Mouse (Mus musculus): Measurements from ENCODE around the gene Ric1. TPM values are rescaled to one million over a fixed set of nuclear protein-coding genes. Genes with fewer than 3 reads are reported as not detected.

Ric1 gene
- total RNA-seq (2015; ENCODE audit: low replicate concordance), result 1.7 and 6.1 TPM in 2 replicates
- 4.6 and 4.7 TPM in 2 replicates for total RNA-seq (2017; ENCODE audit: low replicate concordance)

DNA sequence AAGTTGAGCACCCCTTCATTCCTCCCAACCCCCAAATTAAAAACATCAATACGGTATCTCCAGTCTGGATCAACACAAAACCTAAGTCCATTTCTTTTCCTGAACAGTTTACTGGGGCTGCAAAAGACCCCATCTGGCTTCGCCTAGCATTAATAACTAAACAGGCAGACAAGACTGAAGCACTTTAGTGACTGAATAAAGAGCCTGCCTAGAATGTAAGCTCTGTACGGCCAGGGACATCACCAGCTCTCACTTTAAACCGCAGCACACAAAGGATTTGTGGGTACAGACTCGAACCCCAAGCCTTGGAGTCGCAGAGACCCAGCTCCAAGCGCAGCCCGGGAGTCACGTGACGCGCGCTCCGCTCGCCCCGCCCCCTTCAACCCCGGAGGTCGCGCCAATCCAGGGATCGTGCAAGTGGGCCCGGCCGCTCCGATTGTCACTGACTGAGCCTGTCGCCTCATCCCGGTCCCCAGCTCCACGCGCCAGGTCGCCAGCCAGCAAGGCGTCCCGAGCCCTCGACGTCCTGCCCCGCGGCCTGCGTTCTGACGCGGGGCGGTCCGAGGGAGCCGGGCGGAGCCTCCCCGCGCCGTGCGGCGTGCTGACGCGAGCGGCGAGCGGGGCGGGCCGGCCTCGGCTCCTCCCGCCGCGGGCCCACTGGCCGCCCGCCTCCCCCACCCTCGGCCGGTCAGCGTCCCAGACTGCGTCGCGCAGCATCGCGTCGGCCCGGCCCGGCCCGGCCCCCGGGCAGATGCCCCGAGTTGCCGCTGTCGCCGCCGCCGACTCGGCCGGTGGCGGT lies at the start of gene Ric1:
Ric1 (plus strand) TSS at position 646 of the 799 bp plus-strand sequence.
- peak; percentile 96 for ATAC-seq (replicated peaks; ENCODE audit: low FRiP score, poor library complexity, severe bottlenecking)

DNA sequence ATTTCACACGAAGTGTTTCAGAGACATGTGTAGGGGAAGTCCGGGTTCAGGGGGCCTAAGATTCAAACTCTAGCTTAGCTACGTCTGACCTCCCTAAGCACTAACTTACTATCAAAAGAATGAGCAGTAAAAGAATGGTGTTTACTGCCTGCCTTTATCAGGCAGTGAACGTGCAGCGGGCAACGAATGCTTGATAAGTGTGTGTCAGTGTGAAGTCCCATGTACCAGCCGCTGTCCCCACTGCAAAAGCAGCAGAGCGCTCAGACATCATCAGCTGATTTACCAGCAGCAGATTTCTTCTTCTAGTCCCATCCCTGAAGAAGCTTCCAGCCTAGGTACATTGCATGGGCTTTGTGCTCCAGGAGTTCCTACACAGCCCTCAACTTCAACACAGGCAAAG lies 49.7 kb upstream of the Ric1 start:
- no peak for ATAC-seq (replicated peaks; ENCODE audit: low FRiP score, poor library complexity, severe bottlenecking)

DNA sequence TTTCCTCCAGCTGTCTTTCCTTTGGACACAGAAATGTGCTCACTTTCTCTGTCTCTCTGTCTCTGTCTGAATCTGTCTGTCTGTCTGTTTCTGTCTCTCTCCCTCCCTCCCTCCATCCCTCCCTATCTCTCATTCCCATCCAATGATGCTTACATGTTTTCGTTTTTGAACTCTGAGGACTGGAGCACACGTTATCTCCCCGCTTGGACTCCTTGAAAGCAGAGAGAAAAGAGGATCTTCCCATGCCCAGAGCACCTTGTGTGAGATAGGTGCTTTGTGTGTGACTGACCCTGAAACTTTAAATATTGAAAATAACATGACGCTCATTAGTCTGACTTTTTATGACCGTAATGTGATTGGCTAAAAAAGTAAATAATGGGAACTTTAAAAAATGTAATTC lies 49.1 kb upstream of the Ric1 start:
- no peak for ATAC-seq (replicated peaks; ENCODE audit: low FRiP score, poor library complexity, severe bottlenecking)

DNA sequence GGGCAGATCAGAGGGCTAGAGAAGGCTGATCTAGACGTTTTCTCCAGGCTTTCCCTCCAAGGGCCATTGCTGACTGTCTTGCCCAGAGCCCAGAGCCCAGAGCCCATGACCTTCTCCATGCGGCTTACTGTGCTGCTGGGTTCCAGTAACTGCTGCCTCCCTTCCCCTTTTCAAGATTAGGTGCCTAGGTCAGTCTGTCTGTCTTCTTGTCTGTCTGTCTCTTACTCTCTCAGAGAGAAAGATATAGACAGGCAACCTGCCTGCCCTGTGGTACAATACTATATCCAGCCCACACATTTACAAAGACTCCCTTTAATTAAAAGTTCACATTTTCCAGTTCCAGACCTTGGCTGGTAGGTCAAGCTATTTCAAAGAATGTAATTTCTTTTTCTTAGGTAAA lies 47.3 kb upstream of the Ric1 start:
- no peak for ATAC-seq (replicated peaks; ENCODE audit: low FRiP score, poor library complexity, severe bottlenecking)

DNA sequence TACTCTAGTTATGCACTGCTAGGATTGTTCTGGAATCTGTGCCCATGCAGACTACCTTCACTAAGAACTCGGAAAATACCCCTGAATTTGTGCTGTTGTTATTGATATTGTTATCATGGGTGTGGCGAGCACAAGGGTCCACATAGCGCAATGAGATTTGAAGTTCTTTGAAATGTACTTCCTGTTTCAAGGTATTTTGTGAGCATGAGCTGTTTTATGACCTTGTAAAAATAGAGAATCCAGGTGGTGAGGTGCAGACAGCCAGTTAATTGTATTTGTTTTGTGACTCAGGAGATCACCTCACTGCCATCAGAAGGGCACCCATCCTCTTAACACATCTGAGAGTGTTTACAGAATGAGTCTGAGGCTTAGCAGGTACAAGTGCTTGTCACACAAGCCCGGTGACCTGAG lies 46.9 kb upstream of the Ric1 start:
- no peak for ATAC-seq (replicated peaks; ENCODE audit: low FRiP score, poor library complexity, severe bottlenecking)

DNA sequence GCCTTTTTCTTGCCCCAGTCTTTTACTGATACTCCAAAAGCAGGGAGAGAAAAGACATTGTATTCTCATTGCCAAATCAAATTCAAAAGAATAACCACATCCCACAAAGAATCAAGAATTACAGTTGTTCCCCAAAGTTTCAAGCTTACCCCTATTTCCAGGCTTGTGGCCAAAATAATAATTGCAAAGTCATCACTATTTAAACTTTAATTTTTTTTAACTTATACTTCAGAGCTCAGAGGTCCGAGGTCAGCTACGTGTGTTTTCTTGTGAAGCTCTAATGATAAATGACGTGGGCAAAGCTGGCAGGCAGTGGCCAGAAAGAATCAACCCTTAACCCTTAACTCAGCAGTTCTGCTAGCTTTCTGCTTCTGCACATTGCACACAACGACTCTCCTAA lies 43.5 kb upstream of the Ric1 start:
- ATAC-seq (replicated peaks; ENCODE audit: low FRiP score, poor library complexity, severe bottlenecking), result no peak

DNA sequence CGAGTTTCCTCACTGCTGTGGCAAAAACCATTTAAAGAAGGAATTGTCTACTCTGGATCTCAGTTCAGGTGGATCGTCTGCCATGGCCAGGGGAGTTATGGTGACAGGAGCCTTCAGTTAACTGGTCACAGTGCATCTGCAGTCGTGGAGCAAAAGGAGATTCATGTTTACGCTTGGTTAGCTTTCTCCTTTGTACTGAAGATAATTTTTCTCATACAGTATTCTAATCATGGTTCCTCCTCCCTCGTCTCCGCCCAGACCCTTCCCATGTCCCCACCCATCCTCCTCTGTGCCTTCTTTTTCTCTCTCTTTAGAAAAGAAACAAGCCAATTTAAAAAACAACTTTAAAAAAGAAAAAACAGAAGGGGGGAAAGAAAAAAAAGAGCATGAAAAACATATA lies 40.5 kb upstream of the Ric1 start:
- no peak for ATAC-seq (replicated peaks; ENCODE audit: low FRiP score, poor library complexity, severe bottlenecking)

DNA sequence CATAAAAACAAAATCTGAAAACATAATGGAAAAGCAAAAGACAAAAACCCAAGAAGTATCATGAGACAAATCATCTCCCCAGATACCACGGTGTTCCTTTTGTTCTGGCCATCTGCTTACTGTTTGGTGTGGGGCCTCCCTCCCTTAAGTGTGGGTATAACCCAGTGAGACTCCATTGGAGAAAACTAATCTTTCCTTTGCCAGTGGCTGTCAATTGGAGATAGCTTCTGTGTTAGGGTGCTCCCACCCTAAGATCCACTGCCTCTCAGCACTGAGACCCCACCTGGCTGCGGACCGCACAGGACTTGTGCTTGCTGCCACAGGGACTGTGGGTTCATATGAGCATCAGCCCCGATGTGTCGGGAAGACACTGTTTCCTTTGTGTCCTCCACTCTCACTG lies 39.9 kb upstream of the Ric1 start:
- ATAC-seq (replicated peaks; ENCODE audit: low FRiP score, poor library complexity, severe bottlenecking), result no peak

DNA sequence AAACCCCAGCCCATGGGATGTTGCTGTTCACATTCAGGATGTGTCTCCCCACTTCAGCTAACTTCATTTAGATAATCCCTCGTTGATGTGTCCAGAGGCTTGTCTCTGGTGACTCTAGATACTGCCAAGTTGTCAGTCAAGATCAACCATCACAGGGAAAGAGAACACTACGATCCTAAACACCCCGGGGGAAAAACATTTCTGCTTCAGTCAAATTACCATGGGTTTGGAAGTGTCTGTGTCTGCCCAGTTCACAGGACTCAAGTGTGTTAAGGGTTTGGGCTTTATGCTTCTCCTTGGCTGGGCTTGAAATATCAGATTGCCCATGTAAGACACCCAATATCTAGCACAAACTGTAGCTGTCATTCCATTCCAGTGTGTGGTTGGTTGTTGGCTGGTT lies 39.4 kb upstream of the Ric1 start:
- no peak for ATAC-seq (replicated peaks; ENCODE audit: low FRiP score, poor library complexity, severe bottlenecking)

DNA sequence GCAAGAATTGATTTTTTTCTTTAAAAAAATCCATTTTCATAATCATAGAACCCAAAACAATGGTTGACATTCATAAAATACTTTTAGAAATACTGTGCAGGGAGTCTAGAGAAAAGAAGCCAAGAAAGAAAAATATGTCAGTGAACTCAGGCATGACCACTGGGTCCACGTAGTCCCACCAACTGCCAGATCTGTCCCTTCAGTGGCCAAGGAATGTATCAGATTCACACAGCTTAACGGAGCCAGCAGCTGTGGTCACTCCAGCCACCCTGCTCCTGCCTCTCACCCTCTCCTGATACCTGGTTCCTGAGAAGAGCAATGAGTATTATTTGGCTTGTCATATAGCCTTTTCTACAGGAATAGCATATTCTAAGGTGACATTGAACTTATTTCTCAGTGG lies 38.7 kb upstream of the Ric1 start:
- no peak for ATAC-seq (replicated peaks; ENCODE audit: low FRiP score, poor library complexity, severe bottlenecking)

DNA sequence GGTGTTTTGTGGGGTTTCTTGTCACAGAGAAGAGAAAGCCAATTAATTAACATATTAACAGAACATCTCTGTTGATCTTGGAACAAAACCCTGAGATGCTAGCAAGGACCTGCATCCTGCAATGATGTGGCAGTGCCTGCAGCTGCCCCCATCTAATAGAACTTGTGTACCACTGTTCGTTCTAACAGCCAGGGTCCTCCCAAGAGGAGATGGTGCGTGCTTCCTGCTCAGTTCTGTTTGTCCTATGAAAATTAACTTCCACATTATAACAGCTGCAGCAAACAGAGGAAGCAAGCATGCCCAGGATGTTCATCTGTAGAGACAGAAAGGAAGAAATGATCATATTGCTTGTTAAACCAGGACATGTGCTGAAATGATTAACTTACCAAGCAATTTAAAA lies 37.5 kb upstream of the Ric1 start:
- ATAC-seq (replicated peaks; ENCODE audit: low FRiP score, poor library complexity, severe bottlenecking), result no peak

DNA sequence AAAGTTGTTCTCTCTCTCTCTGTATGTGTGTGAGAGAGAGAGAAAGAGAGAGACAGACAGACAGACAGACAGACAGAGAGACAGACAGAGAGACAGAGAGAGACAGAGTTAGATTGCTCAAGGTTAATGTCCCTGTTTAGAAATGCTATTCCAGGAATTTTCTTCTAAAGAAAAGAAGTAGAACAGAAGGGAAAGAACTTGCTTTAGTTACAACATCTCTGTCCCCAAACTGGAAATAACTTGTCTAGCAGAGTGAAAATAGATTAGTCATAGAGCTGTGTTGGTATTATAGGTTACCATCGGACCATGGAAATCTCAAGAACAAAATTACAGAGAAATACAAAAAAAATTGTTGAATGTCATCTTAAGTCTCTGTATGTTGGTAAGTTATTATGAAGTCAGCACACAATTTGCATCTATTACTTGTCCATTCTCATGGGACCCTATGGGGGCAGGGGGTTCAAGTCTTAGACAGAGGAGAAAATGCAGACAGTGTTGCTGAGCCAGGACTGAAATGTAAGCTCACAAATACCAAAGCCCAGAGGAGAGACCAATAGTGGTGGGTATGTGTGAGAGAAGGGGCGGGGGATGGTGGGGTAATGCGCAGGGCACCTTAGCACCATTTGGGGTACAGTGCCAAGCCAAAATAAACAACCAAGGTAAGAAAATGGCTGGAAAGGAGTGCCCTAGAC lies 36.7 kb upstream of the Ric1 start:
- no peak for ATAC-seq (replicated peaks; ENCODE audit: low FRiP score, poor library complexity, severe bottlenecking)

DNA sequence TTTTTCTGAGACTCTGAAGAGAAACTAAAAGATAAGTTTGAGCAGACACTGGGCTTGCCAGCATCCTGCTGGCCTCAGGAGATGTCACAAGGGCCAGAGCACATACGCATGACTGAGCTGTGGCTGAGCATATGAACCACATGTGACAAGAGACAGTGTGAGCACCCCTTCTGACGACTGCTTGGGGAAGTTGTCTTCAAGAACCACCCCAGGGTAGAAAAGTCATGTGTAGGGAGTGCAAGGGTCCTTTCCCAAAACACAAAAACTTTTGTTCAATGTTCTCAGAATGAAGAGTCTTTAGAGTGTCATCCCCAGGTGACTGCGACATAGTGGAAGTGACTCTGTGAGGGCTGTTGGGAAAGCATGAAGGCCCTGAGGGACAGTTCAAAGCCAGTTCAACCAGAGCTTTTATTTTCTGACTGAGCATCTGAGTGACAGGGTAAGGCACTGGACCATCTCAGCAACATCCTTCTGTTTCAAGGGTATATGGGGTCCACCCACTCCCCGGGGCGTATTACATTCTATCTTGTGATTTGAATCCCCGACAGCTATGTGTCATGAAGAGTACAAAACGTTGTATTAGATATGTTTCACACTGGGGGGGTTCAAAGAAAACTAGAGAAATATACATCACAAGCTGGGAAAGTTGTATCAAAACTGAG lies 35.4 kb upstream of the Ric1 start:
- no peak for ATAC-seq (replicated peaks; ENCODE audit: low FRiP score, poor library complexity, severe bottlenecking)

DNA sequence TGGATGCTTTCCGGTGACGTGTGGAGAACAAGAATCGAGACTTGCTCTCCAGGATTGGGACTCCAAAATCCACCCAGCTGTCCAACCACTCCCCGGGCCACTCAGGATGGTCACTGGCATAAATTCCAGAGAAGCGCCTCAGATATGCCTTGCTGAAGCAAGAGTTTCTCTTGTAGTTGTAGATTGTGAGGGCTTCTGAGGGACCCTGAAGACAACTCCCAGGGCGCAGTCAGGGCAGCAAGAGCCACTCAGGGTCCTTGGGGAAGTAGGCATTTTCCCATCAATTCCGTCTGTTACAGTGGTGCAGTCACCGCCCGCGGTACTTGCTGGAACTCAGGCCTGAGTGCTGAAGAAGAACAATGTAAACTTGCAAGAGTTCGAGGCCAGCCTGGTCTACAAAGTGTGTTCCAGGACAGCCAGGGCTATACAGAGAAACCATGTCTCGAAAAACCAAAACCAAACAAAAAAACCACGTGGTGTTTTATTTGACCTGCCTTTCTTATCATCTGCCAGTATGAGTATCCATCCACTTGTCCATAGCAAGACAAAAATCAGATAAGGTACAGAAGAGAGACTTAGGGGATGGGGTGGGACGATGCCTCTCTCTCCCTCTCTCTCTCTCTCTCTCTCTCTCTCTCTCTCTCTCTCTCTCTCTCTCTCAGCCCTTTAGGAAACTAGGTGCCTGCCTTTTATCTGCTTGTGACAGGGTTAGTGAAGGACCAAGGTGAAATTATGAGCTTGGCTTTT lies 34.6 kb upstream of the Ric1 start:
- no peak for ATAC-seq (replicated peaks; ENCODE audit: low FRiP score, poor library complexity, severe bottlenecking)

DNA sequence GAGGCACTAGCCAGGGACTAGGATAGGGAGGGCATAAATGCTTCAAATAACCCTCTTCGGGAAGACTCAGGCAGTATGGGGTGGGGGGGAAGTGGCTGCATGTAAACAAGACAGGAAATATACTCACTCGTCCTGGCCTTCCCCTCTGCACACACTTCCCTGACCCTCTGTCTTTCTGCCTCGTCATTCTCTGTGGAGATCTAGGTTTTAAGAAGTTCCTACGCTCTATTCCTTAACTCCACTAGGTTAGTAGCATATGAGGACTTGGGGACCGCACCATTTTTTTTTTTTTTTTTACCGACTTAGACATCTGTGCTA lies 34.0 kb upstream of the Ric1 start:
- ATAC-seq (replicated peaks; ENCODE audit: low FRiP score, poor library complexity, severe bottlenecking), result no peak

DNA sequence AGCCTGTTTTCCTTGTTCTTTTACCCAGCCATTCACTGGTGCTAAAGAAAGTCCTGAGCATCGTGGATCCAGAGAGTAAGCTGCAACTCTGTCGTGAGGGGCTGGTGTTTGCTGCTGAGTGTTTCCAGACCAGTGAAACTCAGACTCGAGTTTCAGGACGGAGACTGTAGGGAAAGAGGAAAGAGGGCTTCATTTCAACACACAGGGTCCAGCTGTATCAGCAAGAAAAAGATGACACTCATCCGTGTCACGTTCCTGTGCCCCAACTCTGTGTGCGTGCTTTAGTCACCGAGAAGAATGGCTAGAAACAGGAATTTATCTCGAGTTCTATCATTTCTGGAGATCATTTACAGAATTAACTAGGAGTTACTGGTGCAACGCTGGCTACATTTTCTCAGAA lies 33.7 kb upstream of the Ric1 start:
- ATAC-seq (replicated peaks; ENCODE audit: low FRiP score, poor library complexity, severe bottlenecking), result no peak

DNA sequence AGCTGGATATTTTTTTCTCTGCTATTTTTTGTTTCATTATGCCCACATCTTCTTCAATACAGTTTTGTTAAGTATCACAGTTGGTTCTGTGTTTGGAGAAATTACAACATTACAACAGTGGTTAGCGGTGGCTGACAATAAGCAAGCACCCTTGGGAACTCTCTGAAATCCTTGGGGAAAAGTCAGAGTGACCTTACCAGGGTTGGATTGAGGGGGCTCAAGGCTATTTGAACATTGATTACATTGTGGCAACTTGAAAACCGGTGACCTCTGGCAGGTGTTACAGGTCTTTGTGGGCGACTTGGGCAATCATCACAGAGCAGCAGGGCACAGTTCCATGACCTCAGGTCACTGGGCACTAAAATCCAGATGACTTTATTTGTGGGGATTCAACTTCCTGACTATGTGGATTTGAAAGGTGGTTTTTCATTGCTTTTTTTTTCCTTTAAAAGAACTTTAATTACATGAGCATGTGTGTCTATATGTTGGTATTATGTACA lies 32.2 kb upstream of the Ric1 start:
- ATAC-seq (replicated peaks; ENCODE audit: low FRiP score, poor library complexity, severe bottlenecking), result no peak

DNA sequence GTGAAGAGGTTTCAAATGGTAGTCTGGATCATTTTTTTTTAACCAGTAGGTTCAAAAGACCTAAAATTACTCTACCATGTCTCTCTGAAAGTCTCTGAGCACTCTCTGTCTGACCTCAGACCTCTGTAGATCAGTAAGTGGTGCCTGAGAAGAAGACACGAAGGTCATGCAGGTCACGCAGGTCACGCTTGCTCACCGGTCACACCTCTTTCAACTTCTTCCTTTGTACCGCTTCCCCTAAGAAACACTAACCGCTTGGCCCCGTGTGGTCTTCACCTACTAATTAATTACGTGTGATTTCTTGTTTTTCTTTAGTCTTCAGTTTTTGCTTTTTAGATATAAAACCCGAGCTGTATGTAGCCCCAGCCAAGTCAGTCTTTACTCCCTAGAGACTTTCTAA lies 30.6 kb upstream of the Ric1 start:
- ATAC-seq (replicated peaks; ENCODE audit: low FRiP score, poor library complexity, severe bottlenecking), result no peak

DNA sequence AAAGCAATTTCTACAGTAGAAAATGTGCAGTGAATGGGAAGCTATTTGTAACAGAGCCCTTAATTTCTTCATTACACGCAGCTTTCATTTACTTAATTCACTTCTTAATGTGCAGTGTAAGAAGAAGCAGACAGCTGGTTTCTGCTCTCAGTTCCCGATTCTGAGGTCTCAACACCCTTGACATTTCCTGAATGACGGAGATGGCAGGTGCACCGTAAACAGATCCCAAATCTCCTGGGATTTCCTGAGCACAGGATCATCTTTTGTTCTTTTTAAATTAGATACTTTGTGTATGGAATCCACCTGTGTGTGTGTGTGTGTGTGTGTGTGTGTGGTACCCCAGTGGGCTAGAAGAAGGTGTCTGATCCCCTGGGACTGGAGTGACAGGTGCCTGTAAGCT lies 27.6 kb upstream of the Ric1 start:
- ATAC-seq (replicated peaks; ENCODE audit: low FRiP score, poor library complexity, severe bottlenecking), result no peak

DNA sequence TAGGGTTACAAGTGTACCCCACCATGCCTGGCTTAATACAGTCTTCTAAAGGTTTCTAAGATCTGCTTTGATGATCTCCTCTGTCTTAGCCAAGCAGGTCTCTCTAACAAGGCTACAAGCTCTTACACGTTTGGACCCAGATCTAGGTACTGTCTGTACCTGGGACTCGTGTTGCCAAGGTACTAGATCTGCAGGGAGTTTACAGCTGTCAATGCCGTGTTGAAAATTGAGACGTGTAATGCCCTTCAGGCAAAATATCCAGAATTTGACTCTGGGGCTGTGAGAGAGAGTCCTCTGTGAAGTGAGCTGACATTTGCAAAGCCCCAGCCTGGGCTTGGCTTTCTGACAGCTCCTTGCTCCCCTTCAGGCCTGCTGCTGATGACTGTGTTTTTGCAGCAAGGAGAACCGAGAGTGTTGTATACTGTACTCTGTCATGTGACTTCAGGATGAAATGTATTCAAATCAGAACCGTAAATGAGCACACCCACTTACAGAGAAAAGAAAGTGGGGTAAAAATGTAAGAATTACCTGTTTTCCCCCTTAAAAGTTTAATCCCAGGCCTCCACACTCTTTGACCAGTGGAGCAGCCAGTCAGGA lies 26.0 kb upstream of the Ric1 start:
- no peak for ATAC-seq (replicated peaks; ENCODE audit: low FRiP score, poor library complexity, severe bottlenecking)
